Mouse (Mus musculus) limb, embryonic 14.5 days (tissue): ENCODE results near the gene Zcwpw1. TPM values are rescaled to one million over a fixed set of nuclear protein-coding genes. Genes with fewer than 3 reads are reported as not detected.

Experiments used
- ATAC-seq: fragments of 200-750 bp; cut with Nextera tagmentation; 2 replicates; pipeline ENCODE4 v1.8.0; 2017; ENCODE audit warnings: low read depth, moderate number of reproducible peaks, moderate TSS enrichment; ENCODE audit not compliant: low FRiP score
- DNase-seq: peaks from one replicate; pipeline ENCODE4 v3.0.0-alpha.2; 2015; ENCODE audit warnings: low spot score
- H3K27ac ChIP-seq: fragments of 300-500 bp; sonication (generic); replicated peaks from 2 replicates; pipeline ENCODE4 v1.5.1; 2014; ENCODE audit warnings: low read depth, mild to moderate bottlenecking, low read length, moderate library complexity, mixed read lengths
- H3K27me3 ChIP-seq: fragments of 300-500 bp; sonication (generic); 2 replicates; pipeline ENCODE4 v1.6.1; 2014; ENCODE audit warnings: low read length, mixed read lengths; ENCODE audit not compliant: control insufficient read depth, insufficient read depth
- H3K36me3 ChIP-seq: fragments of 300-500 bp; sonication (generic); 2 replicates; pipeline ENCODE4 v1.6.1; 2014; ENCODE audit warnings: mild to moderate bottlenecking, low read length, moderate library complexity, mixed read lengths; ENCODE audit not compliant: control insufficient read depth, insufficient read depth
- H3K4me1 ChIP-seq: fragments of 300-500 bp; sonication (generic); 2 replicates; pipeline ENCODE4 v1.6.1; 2014; ENCODE audit warnings: antibody characterized with exemption, low read length, mixed read lengths; ENCODE audit not compliant: control insufficient read depth, insufficient read depth
- H3K4me2 ChIP-seq: fragments of 300-500 bp; sonication (generic); replicated peaks from 2 replicates; pipeline ENCODE4 v1.6.1; 2014; ENCODE audit warnings: low read depth, mild to moderate bottlenecking, low read length, moderate library complexity; ENCODE audit not compliant: severe bottlenecking
- H3K4me3 ChIP-seq: fragments of 300-500 bp; sonication (generic); replicated peaks from 2 replicates; pipeline ENCODE4 v1.5.1; 2014; ENCODE audit warnings: low read length
- H3K9ac ChIP-seq: fragments of 300-500 bp; sonication (generic); 2 replicates; pipeline ENCODE4 v1.6.1; 2014; ENCODE audit warnings: mild to moderate bottlenecking, low read depth, low read length, moderate library complexity; ENCODE audit not compliant: severe bottlenecking
- H3K9me3 ChIP-seq: fragments of 300-500 bp; sonication (generic); 2 replicates; pipeline ENCODE4 v1.6.1; 2016; ENCODE audit warnings: low read length; ENCODE audit not compliant: control insufficient read depth
- POLR2A ChIP-seq: fragments of 200-500 bp; IDR thresholded peaks from 2 replicates; pipeline ENCODE4 v1.8.0; 2012; ENCODE audit warnings: inconsistent platforms, mild to moderate bottlenecking, moderate library complexity, borderline replicate concordance; ENCODE audit not compliant: insufficient read depth, insufficient read length; ENCODE audit errors: extremely low read depth
- whole genome bisulfite sequencing: fragments of 180-500 bp; shearing (Covaris S2); extraction: QIAGEN DNeasy Blood & Tissue Kit; methylation state at CpG from one replicate; pipeline ENCODE4 v1.1.7; 2014; 5-methylcytosine and 5-hydroxymethylcytosine counted together
- polyA plus RNA-seq, 2 experiments: library from polyadenylated mRNA; depleted of rRNA in 1 of 2; stranded (reverse) in 1 of 2; unstranded in 1 of 2; fragments of >200 nt; fragmentation: Nextera tagmentation in 1 of 2; extraction: Ambion mirVana in 1 of 2; gene quantifications; 2 replicates each; pipeline versions ENCODE4 v1.2.1 to v1.2.3; 2012 to 2014

The Zcwpw1 gene
- 19.4 and 30.1 TPM in 2 replicates for polyA plus RNA-seq (2012; rRNA removed)
- 17.3 and 18.5 TPM in 2 replicates for polyA plus RNA-seq (2014; fragmentation: Nextera tagmentation; extraction: Ambion mirVana)

DNA sequence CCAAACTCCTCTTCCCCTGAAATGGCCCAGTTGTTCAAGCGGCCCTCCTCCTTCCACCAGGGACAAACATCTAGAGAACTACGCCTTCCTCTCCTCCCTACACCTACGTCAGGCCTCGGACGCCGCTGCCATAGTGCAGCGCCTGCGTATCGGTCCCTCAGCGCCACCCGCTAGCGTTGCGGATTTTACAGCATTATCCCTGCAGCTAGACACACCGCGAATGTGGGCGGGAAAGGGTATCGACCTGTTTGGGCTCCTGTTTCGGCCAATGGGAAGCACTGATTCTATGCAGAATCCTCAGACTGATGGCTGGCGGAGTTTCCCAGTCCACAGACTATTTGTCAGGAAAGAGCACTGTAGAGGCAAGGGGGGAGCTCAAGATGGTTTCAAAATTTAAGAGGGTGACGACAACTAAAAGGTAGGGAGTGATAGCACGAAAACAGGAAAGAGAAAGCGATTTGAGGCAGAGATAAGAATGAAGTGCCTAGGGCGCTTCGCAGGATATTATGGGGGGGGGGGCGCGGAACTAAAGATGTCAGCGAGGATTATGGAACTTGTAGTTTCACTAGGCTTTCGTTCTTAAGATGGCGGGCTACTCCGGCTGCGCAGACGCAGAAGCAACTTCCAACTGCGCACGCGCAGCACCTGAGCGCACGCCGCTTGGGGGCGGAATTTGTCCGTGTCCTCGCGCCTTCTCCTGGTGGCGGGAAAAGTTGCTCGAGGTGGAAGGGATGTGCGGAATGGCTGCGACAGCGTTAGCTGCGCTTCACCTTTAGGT, at the start of gene Zcwpw1, which contains the start of gene Mepce:
Gene Zcwpw1 (plus strand): TSS at position 648 of the 778 bp plus-strand sequence.
Gene Mepce (minus strand): TSS at position 505 of the 778 bp plus-strand sequence.
- ATAC-seq (peak; percentile 54), DNase-seq (peak; percentile 97)
- no peaks in the 10 kb centered on the region for H3K27me3 ChIP-seq
- H3K4me2 ChIP-seq: peak within 1 kb of the TSS; percentile 83
- no peaks in the 10 kb centered on the region for H3K9me3 ChIP-seq
- TF ChIP-seq POLR2A: 0 out of 2 replicates have a peak, but pooled peaks have one; percentile 24
- peak within 1 kb of the TSS; percentile 87 for H3K4me3 ChIP-seq
- H3K36me3 ChIP-seq: peaks cover 25% of the 10 kb centered on the region
- H3K4me1 ChIP-seq: peaks cover 30% of the 10 kb centered on the region
- WGBS: under 1% methylated on average over 46 of the region's 48 CpGs
- H3K9ac ChIP-seq: peak within 1 kb of the TSS; percentile 83
- H3K27ac ChIP-seq: peak within 1 kb of the TSS; percentile 98

DNA sequence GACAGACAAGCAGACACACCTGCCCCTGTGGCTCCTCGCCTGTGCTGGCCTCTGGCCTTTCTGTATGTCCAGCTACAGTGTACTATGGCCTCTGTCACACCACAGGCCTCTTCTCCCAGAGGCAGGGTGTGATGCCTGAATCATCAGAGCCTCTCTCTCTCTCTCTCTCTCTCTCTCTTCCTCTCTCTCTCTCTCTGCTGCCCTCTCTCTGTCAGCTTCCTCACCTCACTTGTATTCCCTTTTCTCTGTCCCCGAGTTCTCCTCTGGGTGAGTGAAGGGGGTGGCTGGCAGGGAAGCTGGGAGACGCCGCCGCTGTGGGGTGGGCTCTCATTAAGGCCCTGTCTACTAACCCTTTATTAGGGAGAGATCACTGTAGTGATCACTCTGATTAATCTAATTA, 49.1 kb upstream of the Zcwpw1 start:
- Histone ChIP-seq H3K4me2 (no peak overlapping the region), H3K36me3 (peaks cover 34% of the 10 kb centered on the region), H3K9me3 (no peaks in the 10 kb centered on the region), H3K27ac (no peak overlapping the region), H3K4me1 (peaks cover 15% of the 10 kb centered on the region; the same call in 1 of the 2 replicates), H3K9ac (no peak overlapping the region), H3K27me3 (no peaks in the 10 kb centered on the region), H3K4me3 (no peak overlapping the region)
- 50% methylated on average over 5 of the region's 5 CpGs for WGBS
- no peak for DNase-seq
- no peak for TF ChIP-seq POLR2A
- no peak for ATAC-seq

GRCm38 (mm10) chr5:137739471-137739870, 48.1 kb upstream of the Zcwpw1 start:
- peaks cover 12% of the 10 kb centered on the region; the same call in 1 of the 2 replicates for H3K4me1 ChIP-seq
- ATAC-seq (no peak), DNase-seq (no peak)
- no peak overlapping the region for H3K4me3 ChIP-seq
- peak overlapping the region; percentile 93; the same call in 1 of the 2 replicates for H3K4me2 ChIP-seq
- no peak overlapping the region for H3K27ac ChIP-seq
- H3K9me3 ChIP-seq: no peaks in the 10 kb centered on the region
- no peak overlapping the region for H3K9ac ChIP-seq
- 63% methylated on average over 9 of the region's 9 CpGs for WGBS
- H3K27me3 ChIP-seq: no peaks in the 10 kb centered on the region
- peaks cover 27% of the 10 kb centered on the region for H3K36me3 ChIP-seq
- TF ChIP-seq POLR2A: no peak

GRCm38 (mm10) chr5:137740506-137740905, 47.1 kb upstream of the Zcwpw1 start:
- Histone ChIP-seq H3K4me2 (peak overlapping the region; percentile 93), H3K4me1 (peaks cover 13% of the 10 kb centered on the region; the same call in 1 of the 2 replicates), H3K36me3 (peaks cover 19% of the 10 kb centered on the region), H3K9ac (peak overlapping the region; percentile 70), H3K4me3 (peak overlapping the region; percentile 63), H3K27ac (peak overlapping the region; percentile 26; the same call in 1 of the 2 replicates), H3K27me3 (no peaks in the 10 kb centered on the region), H3K9me3 (no peaks in the 10 kb centered on the region)
- DNase-seq (no peak), ATAC-seq (no peak; the same call in 1 of the 2 replicates)
- 2% methylated on average over 10 of the region's 11 CpGs for WGBS
- TF ChIP-seq POLR2A: no peak

DNA sequence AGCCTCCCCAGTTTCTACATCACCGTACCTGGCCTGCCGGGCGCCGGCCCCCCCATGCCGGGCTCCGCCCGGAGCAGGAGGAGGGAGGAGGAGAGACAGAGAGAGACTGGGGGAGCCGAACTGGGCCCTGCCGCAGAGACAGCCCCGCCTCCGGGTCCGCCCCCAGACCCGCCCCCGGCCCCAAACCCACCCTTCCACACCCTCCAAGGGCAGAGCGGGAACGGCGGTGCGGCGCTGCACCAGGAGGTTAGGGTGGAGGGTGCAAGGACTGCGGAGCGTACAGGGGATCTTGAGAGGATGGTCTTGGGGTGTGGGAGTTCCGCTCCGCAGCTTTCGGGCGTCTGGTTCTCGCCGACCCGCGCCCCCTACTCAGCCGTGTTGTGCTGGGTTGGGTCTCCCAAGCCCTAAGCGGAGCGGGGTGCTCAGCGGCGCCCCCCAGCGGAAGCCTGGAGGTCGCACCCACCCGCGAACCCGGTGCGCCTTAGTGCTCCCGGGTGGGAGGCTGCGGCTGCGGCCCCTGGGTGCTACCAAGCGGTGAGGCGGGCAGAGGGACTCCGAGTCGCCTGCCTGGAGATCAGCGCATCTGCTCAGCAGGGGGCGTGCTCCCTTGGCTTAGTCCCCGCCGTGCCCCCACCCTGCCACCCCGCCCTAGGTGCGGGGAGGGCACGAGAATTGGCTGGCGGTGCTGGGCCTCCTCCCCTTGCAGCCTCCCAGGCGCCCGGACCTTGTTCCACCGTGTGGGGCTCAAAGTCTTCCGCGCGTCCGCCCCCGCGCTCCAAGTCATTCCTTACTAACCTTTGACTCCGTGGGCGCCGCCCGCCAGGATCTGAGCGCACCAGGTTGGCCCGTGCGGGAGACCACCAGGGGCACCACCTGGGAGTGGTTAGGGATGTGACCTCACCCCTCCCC, 46.3 kb upstream of the Zcwpw1 start, which contains the start of gene Nyap1:
Gene Nyap1 (minus strand): TSS at position 585 of the 909 bp plus-strand sequence.
- peak; percentile 88 for ATAC-seq
- Histone ChIP-seq H3K4me1 (peaks cover 13% of the 10 kb centered on the region; the same call in 1 of the 2 replicates), H3K27ac (peak within 1 kb of the TSS; percentile 26), H3K9ac (peak within 1 kb of the TSS; percentile 70), H3K9me3 (no peaks in the 10 kb centered on the region), H3K27me3 (no peaks in the 10 kb centered on the region), H3K4me2 (peak within 1 kb of the TSS; percentile 93), H3K4me3 (peak within 1 kb of the TSS; percentile 63), H3K36me3 (peaks cover 11% of the 10 kb centered on the region)
- peak; percentile 42; the same call in 1 of the 2 replicates for TF ChIP-seq POLR2A
- 2% methylated on average over 46 of the region's 71 CpGs for WGBS
- DNase-seq: peak; percentile 84
